Mouse (Mus musculus) lung, adult 2 months (tissue): ENCODE measurements at regions not wholly inside any gene's neighbourhood (a gene's known extent, or its start where the extent isn't known, plus 50 kb on each side); places are given as distances from the start of the nearest gene placed in this dataset.

Experiments
- DNase-seq: peaks from one replicate; pipeline ENCODE4 v3.0.0; 2022
- H3K4me1 ChIP-seq: fragments of 200-500 bp; 2 replicates; pipeline ENCODE4 v1.6.1; 2011; ENCODE audit warnings: low read length; ENCODE audit not compliant: control insufficient read depth, insufficient read depth
- H3K4me3 ChIP-seq: fragments of 200-500 bp; replicated peaks from 2 replicates; pipeline ENCODE3; 2011; ENCODE audit warnings: low read depth, mild to moderate bottlenecking, control low read depth, low read length; ENCODE audit errors: extremely low read depth
- CTCF ChIP-seq: fragments of 200-500 bp; IDR thresholded peaks from 2 replicates; pipeline ENCODE4 v1.5.1; 2011; ENCODE audit warnings: mild to moderate bottlenecking, low read length, control low read depth; ENCODE audit not compliant: insufficient read depth
- POLR2A ChIP-seq: fragments of 200-500 bp; IDR thresholded peaks from 2 replicates; pipeline ENCODE4 v1.6.1; 2011; ENCODE audit warnings: low read depth, mild to moderate bottlenecking, control low read depth, low read length, borderline replicate concordance; ENCODE audit errors: extremely low read depth
- WGBS: fragments of 180-500 bp; shearing (Covaris S2); methylation state at CpG from one replicate; pipeline ENCODE4 v1.1.7; 2018; 5-methylcytosine and 5-hydroxymethylcytosine counted together

DNA sequence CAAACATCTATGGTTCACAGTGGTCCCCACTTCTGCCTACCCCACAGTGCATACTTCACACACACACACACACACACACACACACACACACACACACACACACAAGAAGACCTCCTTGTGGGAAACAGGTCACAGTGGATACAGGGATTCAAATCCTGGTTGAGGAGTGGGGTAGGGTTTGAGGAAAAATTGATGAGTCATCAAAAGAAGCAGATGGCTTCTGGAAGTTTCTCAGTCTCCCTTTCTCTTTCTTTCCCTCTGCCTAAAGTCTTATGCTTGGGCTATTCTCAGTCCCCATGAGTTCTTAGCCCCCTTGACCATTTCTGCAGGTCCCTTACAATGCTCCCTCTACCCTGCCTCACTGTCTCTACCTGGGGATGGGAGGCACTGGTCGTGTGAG lies 56.4 kb downstream of the Rassf10 start:
- TF ChIP-seq CTCF = no peak
- TF ChIP-seq POLR2A = no peak
- H3K4me3 ChIP-seq = no peak overlapping the region
- H3K4me1 ChIP-seq = no peaks in the 10 kb centered on the region
- DNase-seq = no peak
- WGBS = 82% methylated on average over 1 of the region's 1 CpGs

- 31% methylated on average over 8 of the region's 8 CpGs for WGBS
- TF ChIP-seq CTCF (no peak), POLR2A (no peak)
- Histone ChIP-seq H3K4me3 (no peak overlapping the region), H3K4me1 (no peaks in the 10 kb centered on the region; the same call in 1 of the 2 replicates)
- DNase-seq = no peak
Measured at GRCm38 (mm10) chr7:113017092-113017755, 63.5 kb downstream of the Rassf10 start.

- WGBS = 52% methylated on average over 5 of the region's 5 CpGs
- Histone ChIP-seq H3K4me1 (no peaks in the 10 kb centered on the region; the same call in 1 of the 2 replicates), H3K4me3 (no peak overlapping the region)
- TF ChIP-seq POLR2A = no peak
- no peak for TF ChIP-seq CTCF
- DNase-seq = no peak
Measured at GRCm38 (mm10) chr7:113021412-113021811, 67.7 kb downstream of the Rassf10 start.

DNA sequence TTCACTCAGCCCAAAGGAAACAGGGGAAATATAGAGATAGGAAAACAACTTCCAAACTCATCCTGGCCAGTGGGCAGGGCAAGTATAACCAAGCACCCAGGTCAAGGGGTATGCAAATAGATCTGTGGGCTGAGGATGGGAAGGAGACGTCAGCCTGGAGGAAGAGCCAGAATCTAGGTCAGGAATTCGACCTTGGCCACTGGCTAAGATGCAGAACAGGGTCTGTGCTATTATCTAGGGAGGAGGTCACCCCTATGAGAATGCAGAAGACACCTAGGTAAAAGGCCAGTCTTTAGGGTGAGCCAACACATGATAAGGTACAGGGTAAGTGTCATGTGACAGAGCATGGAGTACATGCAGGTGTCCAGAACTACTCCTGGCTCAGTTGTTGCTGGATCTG lies 68.8 kb downstream of the Rassf10 start:
- Histone ChIP-seq H3K4me3 (no peak overlapping the region), H3K4me1 (no peaks in the 10 kb centered on the region; the same call in 1 of the 2 replicates)
- DNase-seq = no peak
- TF ChIP-seq CTCF = no peak
- no peak for TF ChIP-seq POLR2A
- WGBS = 30% methylated on average over 2 of the region's 2 CpGs

- Histone ChIP-seq H3K4me1 (no peaks in the 10 kb centered on the region), H3K4me3 (no peak overlapping the region)
- DNase-seq = no peak
- TF ChIP-seq POLR2A (no peak), CTCF (no peak)
- WGBS = 93% methylated on average over 1 of the region's 1 CpGs
Measured at GRCm38 (mm10) chr7:113025758-113026157, 72.0 kb downstream of the Rassf10 start.

DNA sequence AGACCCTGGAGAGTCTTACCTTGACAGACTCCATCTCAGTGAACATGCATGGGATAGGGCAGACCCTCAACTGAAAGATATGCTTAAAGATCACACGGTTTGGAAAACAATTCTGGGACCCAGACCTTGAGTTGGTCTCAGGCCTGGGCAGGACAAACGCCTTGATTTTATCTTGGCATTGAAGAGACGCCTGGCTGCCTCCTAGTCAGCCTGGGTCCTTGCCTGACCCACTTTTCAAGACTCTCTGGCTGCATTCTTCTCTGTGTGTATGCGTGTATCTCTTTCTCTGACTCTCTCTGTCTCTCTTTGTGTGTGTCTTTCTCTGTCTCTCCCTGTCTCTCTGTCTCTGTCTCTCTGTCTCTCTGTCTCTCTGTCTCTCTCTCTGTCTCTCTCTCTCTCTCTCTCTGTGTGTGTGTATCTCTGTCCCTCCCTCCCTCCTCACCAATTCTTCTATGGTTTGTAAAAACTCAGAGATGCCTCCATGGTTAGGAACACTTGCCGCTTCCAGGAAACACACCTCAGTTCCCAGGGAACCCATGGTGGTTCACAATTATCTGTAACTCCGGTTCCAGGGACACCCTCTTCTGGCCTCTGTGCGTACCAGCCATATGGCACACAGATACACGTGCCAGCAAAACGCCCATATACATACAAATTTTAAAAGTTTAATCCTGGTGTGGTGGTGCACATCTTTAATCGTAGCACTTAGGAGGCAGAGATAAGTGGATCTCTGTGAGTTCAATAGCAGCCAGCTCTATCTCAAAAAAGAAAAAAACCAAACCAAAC lies 72.7 kb downstream of the Rassf10 start:
- TF ChIP-seq CTCF (no peak), POLR2A (no peak)
- 73% methylated on average over 10 of the region's 10 CpGs for WGBS
- Histone ChIP-seq H3K4me3 (no peak overlapping the region), H3K4me1 (no peaks in the 10 kb centered on the region)
- DNase-seq = no peak

DNA sequence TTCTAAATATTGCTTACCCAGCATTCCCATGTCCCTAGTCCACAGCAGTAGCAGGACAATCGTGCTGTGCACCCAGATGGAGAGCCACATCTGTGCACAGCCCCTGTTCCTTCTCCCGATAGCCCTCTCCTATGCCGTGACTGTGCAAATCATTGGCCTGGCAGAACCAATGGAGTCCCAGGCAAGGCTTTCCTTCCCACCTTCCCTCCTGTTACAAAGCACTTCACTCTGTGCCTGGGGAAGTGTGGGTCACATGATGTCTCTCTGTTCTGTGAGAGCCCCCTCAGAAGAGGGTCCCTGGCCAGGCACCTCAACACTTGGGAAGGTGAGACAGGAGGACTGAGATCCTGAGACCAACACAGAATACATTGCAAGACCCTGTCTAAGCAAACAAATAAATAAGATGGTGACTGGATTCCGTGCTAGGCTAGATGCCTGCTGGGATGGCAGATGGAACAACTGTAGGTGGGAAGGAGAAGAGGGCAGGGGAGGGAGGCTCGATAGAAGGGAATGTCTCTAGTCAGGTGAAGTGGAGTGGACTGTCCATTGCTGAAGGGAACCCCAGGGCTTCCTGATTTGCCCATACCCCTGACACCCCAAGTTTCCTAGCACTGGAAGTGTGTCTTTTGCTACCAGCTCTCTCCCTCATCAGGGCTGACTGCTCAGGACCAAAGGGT lies 73.5 kb downstream of the Rassf10 start:
- TF ChIP-seq POLR2A = no peak
- no peak for TF ChIP-seq CTCF
- Histone ChIP-seq H3K4me3 (no peak overlapping the region), H3K4me1 (no peaks in the 10 kb centered on the region)
- WGBS = 77% methylated on average over 5 of the region's 5 CpGs
- DNase-seq = no peak

DNA sequence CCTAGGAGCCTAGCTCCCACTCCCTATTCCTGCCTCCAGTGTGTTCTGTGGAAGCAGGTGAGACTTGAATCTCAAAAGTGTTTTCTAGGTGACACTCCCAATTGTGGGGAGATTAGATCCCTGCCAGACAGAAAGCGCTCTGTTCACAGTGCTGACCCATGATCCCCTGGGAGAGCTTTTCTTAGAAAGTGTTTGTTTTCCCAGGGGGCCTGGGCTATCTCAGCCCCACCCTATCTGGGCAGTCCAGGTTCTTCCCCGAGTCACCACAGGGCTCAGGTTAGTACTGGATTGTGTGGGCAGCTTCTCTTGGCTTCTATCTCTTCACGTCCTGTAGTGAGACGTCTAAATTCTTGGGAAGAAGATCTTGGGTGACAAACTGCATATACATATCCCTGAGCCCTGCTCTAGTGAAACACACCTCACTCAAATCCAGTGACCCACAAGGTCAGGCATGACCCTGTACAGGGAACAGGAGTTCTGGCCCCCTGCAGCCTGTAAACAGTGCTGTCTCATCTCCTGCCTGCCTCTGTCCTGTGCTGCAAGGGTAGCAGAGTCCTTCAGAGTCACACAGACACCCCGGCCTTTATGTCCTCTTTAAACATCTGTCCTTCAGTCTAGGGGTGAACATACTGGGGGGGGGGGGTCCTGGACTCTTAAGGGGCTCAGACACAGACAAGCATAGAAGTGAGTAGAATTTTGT lies 76.4 kb downstream of the Rassf10 start:
- 49% methylated on average over 5 of the region's 5 CpGs for WGBS
- no peaks in the 10 kb centered on the region for H3K4me1 ChIP-seq
- no peak overlapping the region for H3K4me3 ChIP-seq
- no peak for DNase-seq
- no peak for TF ChIP-seq POLR2A
- no peak for TF ChIP-seq CTCF

DNA sequence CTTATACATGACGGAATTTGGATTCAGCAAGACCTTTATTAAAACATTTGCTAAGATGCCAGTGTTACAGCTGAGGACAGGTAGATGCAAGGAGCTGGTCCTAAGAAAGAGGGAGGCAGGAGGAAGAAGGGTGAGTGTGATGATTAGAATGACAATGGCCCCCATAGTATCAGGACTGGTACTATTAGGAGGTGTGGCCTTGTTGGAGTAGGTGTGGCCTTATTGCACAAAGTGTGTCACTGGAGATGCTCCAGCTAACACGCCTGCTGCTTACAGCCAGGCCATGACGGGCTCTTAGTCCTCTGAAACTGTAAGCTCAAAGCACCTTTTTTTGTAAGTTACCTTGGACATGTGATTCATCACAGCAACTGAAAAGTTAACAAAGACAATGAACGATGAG lies 82.0 kb downstream of the Rassf10 start:
- H3K4me3 ChIP-seq = no peak overlapping the region
- DNase-seq = no peak
- H3K4me1 ChIP-seq = no peaks in the 10 kb centered on the region
- WGBS = 79% methylated on average over 4 of the region's 4 CpGs
- TF ChIP-seq POLR2A (no peak), CTCF (no peak)
